Mouse (Mus musculus): ENCODE measurements at regions not wholly inside any gene's neighbourhood (a gene's known extent, or its start where the extent isn't known, plus 50 kb on each side); places are given as distances from the start of the nearest gene placed in this dataset.
"Not testable (repeated sequence)": the region's sequence is repeated elsewhere in the genome, so short reads cannot be mapped to it uniquely, and the experiment has no call there.

DNA sequence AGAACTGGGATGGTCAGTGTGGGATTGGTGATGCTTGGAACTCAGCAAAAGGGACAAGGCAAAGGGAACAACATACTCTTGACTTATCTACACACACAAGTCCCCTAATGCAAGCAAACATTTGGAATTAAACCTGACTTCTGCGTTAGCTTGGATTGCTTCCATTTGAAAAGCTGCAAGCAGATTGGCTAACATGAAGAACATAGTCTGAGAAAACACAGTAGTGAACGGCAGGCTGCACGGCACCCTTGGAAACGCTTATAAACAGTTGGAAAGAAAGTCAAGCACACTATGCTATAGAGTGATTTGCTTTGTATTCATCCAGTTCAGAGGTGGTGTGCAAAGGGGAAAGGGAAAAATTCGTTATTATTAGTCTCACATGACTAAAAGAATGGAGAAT is 387.9 kb upstream of the Igfbp7 start:
- WGBS: 57% methylated on average over 5 of the region's 5 CpGs
- H3K4me3 ChIP-seq (replicated peaks; ENCODE audit: extremely low read depth, low read depth, low read length): no peak overlapping the region
- DNase-seq: no peak
- TF ChIP-seq CTCF (IDR thresholded peaks at IDR 0.05; ENCODE audit: insufficient read depth, low read length) (no peak), POLR2A (IDR thresholded peaks at IDR 0.05; ENCODE audit: borderline replicate concordance, extremely low read depth, low read depth, low read length) (no peak)
- H3K4me1 ChIP-seq (ENCODE audit: control insufficient read depth, insufficient read depth, low read length): no peaks in the 10 kb centered on the region

GRCm38 (mm10) chr5:77783953-77784352 is 376.1 kb upstream of the Igfbp7 start:
- WGBS: 51% methylated on average over 2 of the region's 2 CpGs
- H3K4me3 ChIP-seq (replicated peaks; ENCODE audit: extremely low read depth, low read depth, low read length): no peak overlapping the region
- TF ChIP-seq CTCF (IDR thresholded peaks at IDR 0.05; ENCODE audit: insufficient read depth, low read length) (no peak), POLR2A (IDR thresholded peaks at IDR 0.05; ENCODE audit: borderline replicate concordance, extremely low read depth, low read depth, low read length) (no peak)
- H3K4me1 ChIP-seq (ENCODE audit: control insufficient read depth, insufficient read depth, low read length): no peaks in the 10 kb centered on the region
- no peak for DNase-seq

- H3K4me1 ChIP-seq (ENCODE audit: control insufficient read depth, insufficient read depth, low read length): no peaks in the 10 kb centered on the region
- no peak overlapping the region for H3K4me3 ChIP-seq (replicated peaks; ENCODE audit: extremely low read depth, low read depth, low read length)
- no peak for DNase-seq
- WGBS: 68% methylated on average over 6 of the region's 6 CpGs
- TF ChIP-seq CTCF (IDR thresholded peaks at IDR 0.05; ENCODE audit: insufficient read depth, low read length): no peak
- TF ChIP-seq POLR2A (IDR thresholded peaks at IDR 0.05; ENCODE audit: borderline replicate concordance, extremely low read depth, low read depth, low read length): no peak
Observed at GRCm38 (mm10) chr5:77762426-77763042, 354.7 kb upstream of the Igfbp7 start.

- H3K4me1 ChIP-seq (ENCODE audit: control insufficient read depth, insufficient read depth, low read length): no peaks in the 10 kb centered on the region
- WGBS: 85% methylated on average over 6 of the region's 6 CpGs
- H3K4me3 ChIP-seq (replicated peaks; ENCODE audit: extremely low read depth, low read depth, low read length): no peak overlapping the region
- TF ChIP-seq POLR2A (IDR thresholded peaks at IDR 0.05; ENCODE audit: borderline replicate concordance, extremely low read depth, low read depth, low read length) (no peak), CTCF (IDR thresholded peaks at IDR 0.05; ENCODE audit: insufficient read depth, low read length) (no peak)
- DNase-seq: no peak
Observed at GRCm38 (mm10) chr5:77762013-77762412, 354.2 kb upstream of the Igfbp7 start.

DNA sequence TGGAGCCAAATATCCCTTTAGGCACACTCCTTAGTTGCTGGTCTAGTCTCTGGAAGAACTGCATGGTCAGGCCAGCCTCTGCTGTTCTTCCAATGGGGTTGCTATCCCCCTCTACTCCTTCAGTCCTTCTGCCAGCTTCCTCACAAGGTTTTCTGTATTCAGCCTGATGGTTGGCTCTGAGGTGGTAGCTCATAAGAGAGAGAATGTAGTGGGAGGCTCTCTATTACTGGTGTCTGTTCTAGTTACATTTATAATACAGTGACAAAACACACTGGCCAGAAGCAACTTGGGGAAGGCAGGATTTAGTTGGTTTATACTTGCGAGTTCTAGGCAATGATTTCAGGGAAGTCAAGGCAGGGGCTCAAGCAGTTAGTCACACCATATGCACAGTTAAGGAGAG is 341.1 kb upstream of the Igfbp7 start:
- H3K4me1 ChIP-seq (ENCODE audit: control insufficient read depth, insufficient read depth, low read length): no peaks in the 10 kb centered on the region
- no peak for DNase-seq
- H3K4me3 ChIP-seq (replicated peaks; ENCODE audit: extremely low read depth, low read depth, low read length): no peak overlapping the region
- 86% methylated on average over 1 of the region's 1 CpGs for WGBS
- TF ChIP-seq CTCF (IDR thresholded peaks at IDR 0.05; ENCODE audit: insufficient read depth, low read length): no peak
- no peak for TF ChIP-seq POLR2A (IDR thresholded peaks at IDR 0.05; ENCODE audit: borderline replicate concordance, extremely low read depth, low read depth, low read length)

GRCm38 (mm10) chr5:77746604-77747003 is 338.8 kb upstream of the Igfbp7 start:
- DNase-seq: no peak
- Histone ChIP-seq H3K4me1 (ENCODE audit: control insufficient read depth, insufficient read depth, low read length) (no peaks in the 10 kb centered on the region), H3K4me3 (replicated peaks; ENCODE audit: extremely low read depth, low read depth, low read length) (no peak overlapping the region)
- no peak for TF ChIP-seq POLR2A (IDR thresholded peaks at IDR 0.05; ENCODE audit: borderline replicate concordance, extremely low read depth, low read depth, low read length)
- no peak for TF ChIP-seq CTCF (IDR thresholded peaks at IDR 0.05; ENCODE audit: insufficient read depth, low read length)
- 83% methylated on average over 5 of the region's 5 CpGs for WGBS

DNA sequence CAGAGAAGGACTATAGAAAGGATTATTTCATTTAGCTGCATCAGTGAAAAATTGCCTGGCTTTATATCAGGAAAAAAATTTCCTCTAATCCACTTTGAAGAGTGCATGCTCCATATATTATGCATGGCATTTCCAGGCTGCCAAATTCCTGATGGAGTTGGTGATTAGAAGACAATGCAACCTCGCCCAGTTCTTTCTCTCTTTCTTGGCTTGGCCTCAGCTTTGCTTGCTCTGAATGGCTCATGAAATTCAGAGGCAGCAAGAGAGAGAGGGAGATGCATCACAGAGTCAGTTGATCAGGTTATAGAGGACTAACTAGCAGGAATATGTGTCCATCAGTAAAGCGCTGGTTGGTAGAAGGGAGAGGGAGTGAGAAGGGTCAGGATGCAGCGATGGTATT is 335.6 kb upstream of the Igfbp7 start:
- WGBS: 75% methylated on average over 3 of the region's 3 CpGs
- Histone ChIP-seq H3K4me3 (replicated peaks; ENCODE audit: extremely low read depth, low read depth, low read length) (no peak overlapping the region), H3K4me1 (ENCODE audit: control insufficient read depth, insufficient read depth, low read length) (no peaks in the 10 kb centered on the region)
- TF ChIP-seq POLR2A (IDR thresholded peaks at IDR 0.05; ENCODE audit: borderline replicate concordance, extremely low read depth, low read depth, low read length) (no peak), CTCF (IDR thresholded peaks at IDR 0.05; ENCODE audit: insufficient read depth, low read length) (no peak)
- DNase-seq: no peak

- DNase-seq; H3K4me1 ChIP-seq (ENCODE audit: control insufficient read depth, insufficient read depth, low read length); H3K4me3 ChIP-seq (replicated peaks; ENCODE audit: extremely low read depth, low read depth, low read length): not testable (repeated sequence)
- 69% methylated on average over 4 of the region's 4 CpGs for WGBS
Observed at GRCm38 (mm10) chr5:77730286-77730685, 322.4 kb upstream of the Igfbp7 start.

- TF ChIP-seq CTCF (IDR thresholded peaks at IDR 0.05; ENCODE audit: insufficient read depth, low read length) (no peak), POLR2A (IDR thresholded peaks at IDR 0.05; ENCODE audit: borderline replicate concordance, extremely low read depth, low read depth, low read length) (no peak)
- Histone ChIP-seq H3K4me1 (ENCODE audit: control insufficient read depth, insufficient read depth, low read length) (no peaks in the 10 kb centered on the region), H3K4me3 (replicated peaks; ENCODE audit: extremely low read depth, low read depth, low read length) (no peak overlapping the region)
- DNase-seq: no peak
- 63% methylated on average over 3 of the region's 3 CpGs for WGBS
Observed at GRCm38 (mm10) chr5:77681592-77681991, 273.8 kb upstream of the Igfbp7 start.

- Histone ChIP-seq H3K4me3 (replicated peaks; ENCODE audit: extremely low read depth, low read depth, low read length) (no peak overlapping the region), H3K4me1 (ENCODE audit: control insufficient read depth, insufficient read depth, low read length) (no peaks in the 10 kb centered on the region)
- TF ChIP-seq POLR2A (IDR thresholded peaks at IDR 0.05; ENCODE audit: borderline replicate concordance, extremely low read depth, low read depth, low read length) (no peak), CTCF (IDR thresholded peaks at IDR 0.05; ENCODE audit: insufficient read depth, low read length) (no peak)
- no peak for DNase-seq
- 82% methylated on average over 15 of the region's 15 CpGs for WGBS
Observed at GRCm38 (mm10) chr5:77672073-77672924, 264.5 kb upstream of the Igfbp7 start.

All from lung, adult 2 months (tissue).